Mouse (Mus musculus) neutrophil, adult 5-6 weeks (primary cell): ENCODE results near the gene Snx11. TPM values are rescaled to one million over a fixed set of nuclear protein-coding genes. Genes with fewer than 3 reads are reported as not detected.
"Not testable (repeated sequence)": the region's sequence is repeated elsewhere in the genome, so short reads cannot be mapped to it uniquely, and the experiment has no call there.

Experiments used
- ATAC-seq: fragments of 151-379, 151-347 bp; 2 replicates; pipeline ENCODE4 v1.8.0; 2017; ENCODE audit warnings: mild to moderate bottlenecking, moderate TSS enrichment; ENCODE audit not compliant: insufficient number of reproducible peaks, poor library complexity, low FRiP score, severe bottlenecking; ENCODE audit errors: extremely low read depth
- total RNA-seq: library from RNA; stranded (forward); fragments of 200-1000 nt; gene quantifications from 2 replicates; pipeline ENCODE4 v1.2.3, GENCODE M21; 2017

Snx11 gene
- total RNA-seq: 66.2 and 79.5 TPM in 2 replicates

- ATAC-seq: peak; percentile 93
These were observed at the start of gene Snx11 for GRCm38 (mm10) chr11:96776968-96777962. TSS of gene Snx11 (minus strand) at chr11:96777559.

- ATAC-seq: no peak
These were observed 49.1 kb upstream of the Snx11 start for GRCm38 (mm10) chr11:96826481-96826880.

GRCm38 (mm10) chr11:96824783-96825495 lies 47.6 kb upstream of the Snx11 start:
- ATAC-seq: no peak

GRCm38 (mm10) chr11:96823880-96824782 lies 46.8 kb upstream of the Snx11 start:
- peak; percentile 92 for ATAC-seq

- ATAC-seq: no peak
These were observed 46.1 kb upstream of the Snx11 start for GRCm38 (mm10) chr11:96823471-96823837.

GRCm38 (mm10) chr11:96822675-96823470 lies 45.5 kb upstream of the Snx11 start:
- ATAC-seq: peak; percentile 47

GRCm38 (mm10) chr11:96821956-96822355 lies 44.6 kb upstream of the Snx11 start:
- no peak for ATAC-seq

GRCm38 (mm10) chr11:96818128-96818710 lies 40.9 kb upstream of the Snx11 start:
- ATAC-seq: no peak

- ATAC-seq: no peak
These were observed 39.6 kb upstream of the Snx11 start for GRCm38 (mm10) chr11:96816979-96817378.

- no peak for ATAC-seq
These were observed 39.1 kb upstream of the Snx11 start for GRCm38 (mm10) chr11:96816494-96816893.

- ATAC-seq: no peak
These were observed 38.5 kb upstream of the Snx11 start for GRCm38 (mm10) chr11:96815895-96816294.

- no peak for ATAC-seq
These were observed 37.1 kb upstream of the Snx11 start for GRCm38 (mm10) chr11:96814443-96814842.

- ATAC-seq: no peak
These were observed 36.6 kb upstream of the Snx11 start for GRCm38 (mm10) chr11:96813920-96814319.

- no peak for ATAC-seq
These were observed 36.1 kb upstream of the Snx11 start for GRCm38 (mm10) chr11:96813455-96813854.

GRCm38 (mm10) chr11:96811188-96811587 lies 33.8 kb upstream of the Snx11 start:
- ATAC-seq: not testable (repeated sequence)

GRCm38 (mm10) chr11:96809562-96810235 lies 32.3 kb upstream of the Snx11 start:
- no peak for ATAC-seq

- ATAC-seq: no peak
These were observed 30.7 kb upstream of the Snx11 start for GRCm38 (mm10) chr11:96808066-96808465.
